Mouse (Mus musculus) myocyte (in vitro differentiated cells): ENCODE measurements at regions not wholly inside any gene's neighbourhood (a gene's known extent, or its start where the extent isn't known, plus 50 kb on each side); places are given as distances from the start of the nearest gene placed in this dataset.

Experiments used
- CEBPB ChIP-seq: IDR thresholded peaks from 2 replicates; pipeline ENCODE4 v1.6.1; 2011; ENCODE audit warnings: mild to moderate bottlenecking, moderate library complexity; ENCODE audit not compliant: poor library complexity, insufficient read depth, severe bottlenecking
- E2F4 ChIP-seq: IDR thresholded peaks from one replicate; pipeline ENCODE4 v1.6.1; 2011; ENCODE audit warnings: mild to moderate bottlenecking, control low read depth, moderate library complexity; ENCODE audit not compliant: insufficient read depth
- MAX ChIP-seq: IDR thresholded peaks from one replicate; pipeline ENCODE4 v1.6.1; 2011; ENCODE audit warnings: low read depth, mild to moderate bottlenecking, control low read depth
- MYOD1 ChIP-seq, 3 experiments: IDR thresholded peaks; one replicate each; pipeline ENCODE4 v1.6.1; 2011; ENCODE audit warnings: control low read depth in 2 of 3, low read depth in 2 of 3, mild to moderate bottlenecking in 2 of 3, moderate library complexity in 1 of 3; ENCODE audit not compliant: insufficient read length in 2 of 3, control insufficient read depth in 1 of 3
- MYOG ChIP-seq, 3 experiments: IDR thresholded peaks; one replicate each; pipeline ENCODE4 v1.6.1; 2011; ENCODE audit warnings: control low read depth in 2 of 3, low read depth in 2 of 3, mild to moderate bottlenecking in 2 of 3; ENCODE audit not compliant: insufficient read length in 2 of 3, control insufficient read depth in 1 of 3, insufficient read depth in 1 of 3
- POLR2A ChIP-seq: IDR thresholded peaks from one replicate; pipeline ENCODE4 v1.6.1; 2011; ENCODE audit warnings: low read depth, mild to moderate bottlenecking, control low read depth, moderate library complexity; ENCODE audit not compliant: insufficient read length
- POLR2AphosphoS2 ChIP-seq: IDR thresholded peaks from one replicate; pipeline ENCODE4 v1.6.1; 2011; ENCODE audit warnings: low read depth, control low read depth; ENCODE audit not compliant: insufficient read length
- REST ChIP-seq: IDR thresholded peaks from one replicate; pipeline ENCODE4 v1.6.1; 2011; ENCODE audit warnings: mild to moderate bottlenecking, control low read depth, moderate library complexity; ENCODE audit not compliant: insufficient read depth, insufficient read length
- SRF ChIP-seq: IDR thresholded peaks from one replicate; pipeline ENCODE4 v1.6.1; 2011; ENCODE audit warnings: low read depth; ENCODE audit not compliant: control insufficient read depth, insufficient read length
- TCF12 ChIP-seq: IDR thresholded peaks from one replicate; pipeline ENCODE4 v1.6.1; 2011; ENCODE audit warnings: mild to moderate bottlenecking, control low read depth; ENCODE audit not compliant: poor library complexity, insufficient read depth, severe bottlenecking
- TCF3 ChIP-seq: IDR thresholded peaks from one replicate; pipeline ENCODE4 v1.6.1; 2011; ENCODE audit warnings: low read depth, control low read depth; ENCODE audit not compliant: insufficient read length
- USF1 ChIP-seq: IDR thresholded peaks from one replicate; pipeline ENCODE4 v1.6.1; 2011; ENCODE audit warnings: low read depth, mild to moderate bottlenecking, control low read depth, moderate library complexity

DNA sequence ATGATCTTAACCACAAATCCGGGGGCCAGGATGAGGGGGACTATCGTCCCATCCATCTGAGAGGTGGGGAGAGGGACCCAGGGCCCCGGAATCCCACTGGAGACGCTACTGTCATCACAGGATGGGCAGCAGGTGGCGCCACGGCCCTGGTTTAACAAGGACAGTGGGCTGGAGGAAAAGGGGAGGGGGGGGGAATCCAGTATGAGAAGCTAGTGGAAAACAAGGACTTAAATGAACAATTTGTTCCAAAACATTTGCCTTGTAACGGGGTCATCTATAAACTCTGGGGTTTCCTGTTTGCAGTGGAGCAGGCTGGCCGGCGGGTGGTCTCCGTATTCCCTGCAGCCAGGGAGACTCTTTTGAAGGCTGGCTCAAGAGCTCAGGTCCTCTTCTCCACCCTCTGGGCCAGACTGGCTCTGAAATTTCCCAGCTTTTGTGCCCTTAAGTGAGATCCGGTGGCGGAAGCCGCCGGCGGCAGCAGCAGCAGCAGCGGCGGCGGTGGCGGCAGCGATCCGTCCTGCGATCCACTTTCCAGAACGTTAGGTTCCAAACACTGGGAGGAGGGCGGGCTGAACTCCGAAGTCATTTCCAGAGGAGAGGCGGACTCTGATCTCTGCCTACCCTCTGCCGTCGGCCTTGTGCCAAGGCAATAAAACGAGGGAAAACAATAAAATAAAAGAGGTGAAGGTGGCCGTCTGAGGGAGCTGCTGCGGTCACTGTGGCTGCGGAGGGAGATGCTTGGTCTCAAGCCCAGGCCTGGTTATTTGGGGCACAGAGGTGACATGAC is 86.8 kb downstream of the 2410131K14Rik start:
- TF ChIP-seq TCF12: no peak
- TF ChIP-seq MYOD1 (IDR thresholded peaks at IDR 0.05; ENCODE audit: control insufficient read depth in 1 of 3, insufficient read length in 2 of 3, low read depth in 2 of 3): no peak
- TF ChIP-seq POLR2A: no peak
- TF ChIP-seq MYOG (IDR thresholded peaks at IDR 0.05; ENCODE audit: control insufficient read depth in 1 of 3, insufficient read depth in 1 of 3, insufficient read length in 2 of 3, low read depth in 2 of 3): no peak
- no peak for TF ChIP-seq MAX
- no peak for TF ChIP-seq USF1
- no peak for TF ChIP-seq SRF
- TF ChIP-seq POLR2AphosphoS2: no peak
- TF ChIP-seq E2F4: no peak
- TF ChIP-seq REST: no peak
- TF ChIP-seq CEBPB: no peak
- TF ChIP-seq TCF3: no peak
